Mouse (Mus musculus) cerebellum, postnatal 10 days (tissue): Measurements from ENCODE around the gene Ccar1.
"Not testable (repeated sequence)": the region's sequence is repeated elsewhere in the genome, so short reads cannot be mapped to it uniquely, and the experiment has no call there.

Experiments
- DNase-seq, 2 experiments: peaks; one replicate each; pipeline ENCODE4 v3.0.0; 2021; ENCODE audit warnings: mixed read lengths in 2 of 2

The Ccar1 gene

GRCm38 (mm10) chr10:62792177-62793090 lies at the start of gene Ccar1:
Ccar1 (minus strand) TSS chr10:62792286.
- peak; percentile 100 for DNase-seq

- DNase-seq = no peak
Observed at GRCm38 (mm10) chr10:62840687-62841086, 48.6 kb upstream of the Ccar1 start.

GRCm38 (mm10) chr10:62837987-62838386 lies 45.9 kb upstream of the Ccar1 start:
- DNase-seq = no peak

GRCm38 (mm10) chr10:62832783-62833182 lies 40.7 kb upstream of the Ccar1 start:
- no peak for DNase-seq

- no peak for DNase-seq
Observed at GRCm38 (mm10) chr10:62831546-62831945, 39.5 kb upstream of the Ccar1 start.

- no peak for DNase-seq
Observed at GRCm38 (mm10) chr10:62824474-62824873, 32.4 kb upstream of the Ccar1 start.

GRCm38 (mm10) chr10:62823431-62823830 lies 31.3 kb upstream of the Ccar1 start:
- DNase-seq = no peak

GRCm38 (mm10) chr10:62810010-62810409 lies 17.9 kb upstream of the Ccar1 start:
- DNase-seq = no peak

GRCm38 (mm10) chr10:62808766-62809165 lies 16.7 kb upstream of the Ccar1 start:
- no peak for DNase-seq

- DNase-seq = no peak
Observed at GRCm38 (mm10) chr10:62808316-62808715, 16.2 kb upstream of the Ccar1 start.

GRCm38 (mm10) chr10:62804106-62804505 lies 12.0 kb upstream of the Ccar1 start:
- DNase-seq = peak in 1 of 2 experiments; percentile 14

GRCm38 (mm10) chr10:62803296-62803695 lies 11.2 kb upstream of the Ccar1 start:
- no peak for DNase-seq

- no peak for DNase-seq
Observed at GRCm38 (mm10) chr10:62794221-62794620, 2.1 kb upstream of the Ccar1 start.

- DNase-seq = peak in 1 of 2 experiments; percentile 24
Observed at GRCm38 (mm10) chr10:62793091-62793453, 986 bp upstream of the Ccar1 start.

GRCm38 (mm10) chr10:62791251-62792176 lies 572 bp downstream of the Ccar1 start:
- no peak for DNase-seq

- not testable (repeated sequence) for DNase-seq
Observed at GRCm38 (mm10) chr10:62781776-62782175, 10.3 kb downstream of the Ccar1 start.

GRCm38 (mm10) chr10:62750781-62751180 lies 41.3 kb downstream of the Ccar1 start:
- DNase-seq = no peak

GRCm38 (mm10) chr10:62739961-62740737 lies 51.9 kb downstream of the Ccar1 start:
- peak; percentile 70 to 71 for DNase-seq

GRCm38 (mm10) chr10:62736965-62737688 lies 55.0 kb downstream of the Ccar1 start:
- no peak for DNase-seq

GRCm38 (mm10) chr10:62730826-62731225 lies 61.3 kb downstream of the Ccar1 start:
- no peak for DNase-seq

GRCm38 (mm10) chr10:62725771-62726687 lies 66.1 kb downstream of the Ccar1 start, which contains the start of gene Stox1:
Stox1 (minus strand) TSS chr10:62726128.
- peak; percentile 76 for DNase-seq
